Mouse (Mus musculus): ENCODE measurements around the gene Smok2a.
"Not testable (repeated sequence)": the region's sequence is repeated elsewhere in the genome, so short reads cannot be mapped to it uniquely, and the experiment has no call there.

DNA sequence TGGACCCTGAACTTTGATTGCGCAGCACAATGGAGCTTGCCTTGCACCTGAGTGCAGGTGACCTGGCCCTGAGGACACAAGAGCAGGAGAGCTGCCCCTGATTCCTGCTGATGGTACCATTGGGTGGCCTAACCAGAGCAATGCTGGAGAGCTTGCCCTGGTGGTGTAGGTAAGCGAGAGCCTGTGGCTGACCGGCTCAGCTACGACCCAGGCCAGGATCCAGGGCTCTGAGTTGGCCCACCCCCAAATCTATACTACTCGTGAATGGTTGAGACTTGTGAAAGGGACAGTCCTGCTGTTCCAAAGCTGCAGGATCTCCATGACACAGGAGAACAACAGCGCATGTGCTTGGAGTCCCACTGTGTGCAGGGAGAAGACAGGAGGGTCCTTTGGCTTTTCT, 34.4 kb upstream of the Smok2a start:
- TF ChIP-seq CTCF (IDR thresholded peaks at IDR 0.05; ENCODE audit: low read depth, low read length); GATA1 (IDR thresholded peaks at IDR 0.05; ENCODE audit: borderline replicate concordance, low read length): not testable (repeated sequence)

Data from G1E (cell line).